Mouse (Mus musculus) heart, postnatal 0 days (tissue): ENCODE measurements at regions not wholly inside any gene's neighbourhood (a gene's known extent, or its start where the extent isn't known, plus 50 kb on each side); places are given as distances from the start of the nearest gene placed in this dataset.

Experiments used
- ATAC-seq: fragments of 200-750 bp; cut with Nextera tagmentation; 2 replicates; pipeline ENCODE4 v1.8.0; 2017; ENCODE audit warnings: low read depth, moderate number of reproducible peaks, moderate library complexity; ENCODE audit not compliant: insufficient read depth
- DNase-seq: peaks from one replicate; pipeline ENCODE4 v3.0.0-alpha.2; 2016; ENCODE audit warnings: low spot score
- H3K27ac ChIP-seq: fragments of 300-500 bp; sonication (generic); 2 replicates; pipeline ENCODE4 v1.5.1; 2014; ENCODE audit warnings: low read depth, mild to moderate bottlenecking
- H3K27me3 ChIP-seq: fragments of 300-500 bp; sonication (generic); 2 replicates; pipeline ENCODE4 v1.6.1; 2014; ENCODE audit warnings: low read length, mixed read lengths; ENCODE audit not compliant: control insufficient read depth, insufficient read depth
- H3K36me3 ChIP-seq: fragments of 300-500 bp; sonication (generic); replicated peaks from 2 replicates; pipeline ENCODE4 v1.6.1; 2014; ENCODE audit warnings: low read length, mixed read lengths; ENCODE audit not compliant: control insufficient read depth, insufficient read depth
- H3K4me1 ChIP-seq: fragments of 300-500 bp; sonication (generic); 2 replicates; pipeline ENCODE4 v1.6.1; 2014; ENCODE audit warnings: antibody characterized with exemption; ENCODE audit not compliant: control insufficient read depth, insufficient read depth
- H3K4me2 ChIP-seq: fragments of 300-500 bp; sonication (generic); 2 replicates; pipeline ENCODE4 v1.6.1; 2014; ENCODE audit warnings: low read depth, mild to moderate bottlenecking, low read length, moderate library complexity
- H3K4me3 ChIP-seq: fragments of 300-500 bp; sonication (generic); 2 replicates; pipeline ENCODE4 v1.5.1; 2014; ENCODE audit warnings: low read depth, low read length
- H3K9ac ChIP-seq: fragments of 300-500 bp; sonication (generic); replicated peaks from 2 replicates; pipeline ENCODE4 v1.6.1; 2014; ENCODE audit warnings: low read depth, low read length, mixed read lengths
- H3K9me3 ChIP-seq: fragments of 300-500 bp; sonication (generic); replicated peaks from 2 replicates; pipeline ENCODE4 v1.6.1; 2016; ENCODE audit warnings: low read length; ENCODE audit not compliant: control insufficient read depth
- CTCF ChIP-seq: IDR thresholded peaks from 2 replicates; pipeline ENCODE4 v1.5.1; 2016; ENCODE audit warnings: antibody characterized with exemption, control low read depth, low read depth
- EP300 ChIP-seq: IDR thresholded peaks from 2 replicates; pipeline ENCODE4 v1.6.1; 2016; ENCODE audit warnings: antibody characterized with exemption, low read depth
- WGBS: fragments of 180-500 bp; shearing (Covaris S2); extraction: QIAGEN DNeasy Blood & Tissue Kit; methylation state at CpG from one replicate; pipeline ENCODE4 v1.1.7; 2014; 5-methylcytosine and 5-hydroxymethylcytosine counted together

GRCm38 (mm10) chr13:97524847-97525434, 235.5 kb downstream of the Gm10260 start:
- Histone ChIP-seq H3K27ac (no peak overlapping the region), H3K4me2 (no peak overlapping the region), H3K27me3 (no peaks in the 10 kb centered on the region), H3K9ac (no peak overlapping the region), H3K4me3 (no peak overlapping the region), H3K4me1 (no peaks in the 10 kb centered on the region), H3K36me3 (no peaks in the 10 kb centered on the region), H3K9me3 (no peaks in the 10 kb centered on the region)
- TF ChIP-seq EP300 (no peak), CTCF (no peak)
- no peak for ATAC-seq
- DNase-seq: no peak
- WGBS: 61% methylated on average over 7 of the region's 7 CpGs

GRCm38 (mm10) chr13:97523523-97524412, 236.7 kb downstream of the Gm10260 start:
- Histone ChIP-seq H3K4me2 (no peak overlapping the region), H3K27ac (peak overlapping the region; percentile 8; the same call in 1 of the 2 replicates), H3K9ac (no peak overlapping the region), H3K36me3 (no peaks in the 10 kb centered on the region), H3K9me3 (no peaks in the 10 kb centered on the region), H3K4me3 (no peak overlapping the region), H3K27me3 (no peaks in the 10 kb centered on the region), H3K4me1 (no peaks in the 10 kb centered on the region)
- peak; percentile 51 for DNase-seq
- TF ChIP-seq CTCF (no peak), EP300 (no peak)
- WGBS: 50% methylated on average over 19 of the region's 19 CpGs
- ATAC-seq: 0 out of 2 replicates have a peak, but pooled peaks have one; percentile 47

- Histone ChIP-seq H3K4me3 (no peak overlapping the region), H3K9me3 (no peaks in the 10 kb centered on the region), H3K27ac (no peak overlapping the region), H3K9ac (no peak overlapping the region), H3K27me3 (no peaks in the 10 kb centered on the region), H3K36me3 (no peaks in the 10 kb centered on the region), H3K4me2 (no peak overlapping the region), H3K4me1 (no peaks in the 10 kb centered on the region)
- no peak for DNase-seq
- ATAC-seq: no peak
- 83% methylated on average over 13 of the region's 13 CpGs for WGBS
- TF ChIP-seq EP300 (no peak), CTCF (no peak)
Observed at GRCm38 (mm10) chr13:97520988-97521547, 239.4 kb downstream of the Gm10260 start.

DNA sequence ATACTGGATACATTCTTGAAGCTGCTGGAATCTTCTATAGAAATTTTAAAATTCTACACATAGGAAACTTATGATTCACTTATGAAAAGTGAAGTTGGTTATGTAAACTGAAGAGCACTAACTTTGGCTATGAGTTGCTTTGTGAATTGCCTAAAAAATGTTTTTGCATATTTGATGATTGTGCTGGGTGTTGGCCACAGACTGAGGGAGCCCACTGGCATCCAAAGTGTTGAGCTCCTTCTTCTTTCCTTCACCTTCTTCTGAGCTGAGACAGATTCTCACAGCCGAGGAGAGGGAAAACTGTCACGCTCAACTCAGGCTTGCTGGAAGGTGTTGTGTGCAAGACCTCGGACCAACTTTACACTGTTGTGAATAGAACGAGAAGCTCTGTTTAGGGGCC, 243.7 kb downstream of the Gm10260 start:
- H3K4me2 ChIP-seq: no peak overlapping the region
- H3K27me3 ChIP-seq: 0 out of 2 replicates have a peak, but pooled peaks cover 13% of the 10 kb centered on the region
- no peak overlapping the region for H3K4me3 ChIP-seq
- 91% methylated on average over 4 of the region's 4 CpGs for WGBS
- no peak overlapping the region for H3K27ac ChIP-seq
- no peak overlapping the region for H3K9ac ChIP-seq
- DNase-seq (no peak), ATAC-seq (no peak)
- no peaks in the 10 kb centered on the region for H3K9me3 ChIP-seq
- no peaks in the 10 kb centered on the region for H3K36me3 ChIP-seq
- TF ChIP-seq EP300: no peak
- no peak for TF ChIP-seq CTCF
- H3K4me1 ChIP-seq: no peaks in the 10 kb centered on the region

DNA sequence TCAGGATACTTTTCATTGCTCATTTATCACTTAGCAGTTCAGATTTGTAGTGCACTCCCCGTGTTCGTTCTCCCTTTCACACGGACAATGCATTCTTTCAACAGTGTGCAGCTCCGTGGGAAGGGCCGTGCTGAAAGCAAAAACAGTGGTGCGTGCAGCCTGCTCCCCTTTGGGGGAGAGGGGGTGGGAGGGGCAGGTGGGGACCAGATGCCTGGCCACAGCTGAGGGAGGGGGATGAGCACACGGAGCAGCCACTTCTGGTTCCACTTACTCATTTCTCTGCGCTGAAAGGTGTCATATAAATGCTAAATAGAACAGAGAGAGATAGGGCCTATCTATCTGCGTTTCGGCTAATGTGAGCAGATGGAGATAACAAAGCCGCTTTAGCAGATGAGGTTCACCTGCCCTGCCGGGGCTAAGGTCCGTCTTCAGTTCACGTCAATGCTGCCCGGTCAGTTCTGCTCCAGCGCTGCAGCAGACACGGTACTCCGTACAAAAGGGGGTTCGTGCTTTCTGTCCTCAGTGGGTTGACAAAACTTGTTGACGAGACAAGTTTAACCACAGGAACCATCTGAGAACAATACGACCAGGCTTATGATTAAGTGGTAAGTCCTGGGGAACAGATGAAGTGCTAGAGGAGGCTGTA, 245.9 kb downstream of the Gm10260 start:
- DNase-seq (no peak), ATAC-seq (no peak)
- Histone ChIP-seq H3K4me3 (no peak overlapping the region), H3K4me1 (no peaks in the 10 kb centered on the region), H3K27ac (no peak overlapping the region), H3K27me3 (0 out of 2 replicates have a peak, but pooled peaks cover 13% of the 10 kb centered on the region), H3K9me3 (no peaks in the 10 kb centered on the region), H3K4me2 (0 out of 2 replicates have a peak overlapping the region, but pooled peaks have one; percentile 17), H3K9ac (no peak overlapping the region), H3K36me3 (no peaks in the 10 kb centered on the region)
- WGBS: 27% methylated on average over 21 of the region's 21 CpGs
- TF ChIP-seq EP300: no peak
- TF ChIP-seq CTCF: no peak
